Mouse (Mus musculus) Patski (cell line): ENCODE measurements around the gene Hells. TPM values are rescaled to one million over a fixed set of nuclear protein-coding genes. Genes with fewer than 3 reads are reported as not detected.
A peak's percentile ranks its signal among the peaks of the same experiment; 100 is the strongest.

Experiments used
- ATAC-seq: fragments of 100-300 bp; one replicate; pipeline ENCODE4 v1.8.0; 2021
- CTCF ChIA-PET: fragments of 350-600 bp; sonication (Branson Sonifier 250); formaldehyde crosslinking; loops from one replicate; lab custom pipeline; 2022; ENCODE audit warnings: inconsistent platforms; lab: Charles Lee
- POLR2A ChIA-PET: fragments of 350-600 bp; sonication (Branson Sonifier 250); formaldehyde crosslinking; loops from one replicate; lab custom pipeline; 2022; ENCODE audit warnings: antibody characterized with exemption, inconsistent platforms; lab: Charles Lee
- DNase-seq: peaks from one replicate; pipeline ENCODE4 v3.0.0-alpha.2; 2011; ENCODE audit warnings: low read depth, low spot score
- H3K27me3 ChIP-seq: fragments of 371-371 bp; one replicate; pipeline ENCODE4 v1.5.1; 2021
- CTCF ChIP-seq: fragments of 100-300 bp; IDR thresholded peaks from one replicate; pipeline ENCODE4 v1.5.1; 2021
- in situ Hi-C: fragments of 300-500 bp; cut with MboI; formaldehyde crosslinking; loops from 3 replicates; pipeline ENCODE4 v1.11.1; 2018; ENCODE audit warnings: low pct_unique_long_range_greater_than_20kb, mixed read lengths
- polyA plus RNA-seq: library from polyadenylated mRNA; unstranded; gene quantifications from one replicate; pipeline ENCODE4 v1.2.3, GENCODE M21; 2021

Hells gene
- polyA plus RNA-seq, 1 experiment from 2014 or later: 31.0 TPM

- DNase-seq (no peak), ATAC-seq (peak; percentile 6)
- ChIA-PET CTCF (interaction anchor here (0.6 to 1.6 kb wide), 3 partner anchors 10 to 45 kb away, joined by 3 to 4 read pairs (median 4); no protein-coding TSS in a partner anchor), POLR2A (interaction anchor here (1.0 kb wide), 1 partner anchor 25 kb away, joined by 4 read pairs; no protein-coding TSS in a partner anchor)
- H3K27me3 ChIP-seq: no peaks in the 10 kb centered on the region
- in situ Hi-C loops: loop anchor here (25.0 kb wide), 1 partner anchor 1657 kb away; the partner anchor contains the start of gene Aldh18a1
- TF ChIP-seq CTCF: no peak
Observed at GRCm38 (mm10) chr19:38930252-38930787, 395 bp upstream of the Hells start.

GRCm38 (mm10) chr19:38931566-38931890 lies 813 bp downstream of the Hells start:
- ChIA-PET POLR2A (interaction anchor here (1.0 kb wide), 2 partner anchors 23 to 24 kb away, joined by 3 to 4 read pairs; no protein-coding TSS in a partner anchor), CTCF (interaction anchor here (1.0 to 1.5 kb wide), 2 partner anchors 11 kb away, joined by 3 to 6 read pairs; no protein-coding TSS in a partner anchor)
- no peak for TF ChIP-seq CTCF
- in situ Hi-C loops: loop anchor here (25.0 kb wide), 1 partner anchor 1656 kb away; the partner anchor contains the start of gene Aldh18a1
- no peak for ATAC-seq
- DNase-seq: no peak
- no peaks in the 10 kb centered on the region for H3K27me3 ChIP-seq

- no peak for TF ChIP-seq CTCF
- ChIA-PET CTCF (no interaction called here), POLR2A (interaction anchor here (0.5 kb wide), 1 partner anchor 82 kb away, joined by 3 read pairs; no protein-coding TSS in a partner anchor)
- DNase-seq (no peak), ATAC-seq (peak; percentile 62)
- in situ Hi-C loops: loop anchor here (25.0 kb wide), 1 partner anchor 1643 kb away; the partner anchor contains the start of gene Aldh18a1
- no peaks in the 10 kb centered on the region for H3K27me3 ChIP-seq
Observed at GRCm38 (mm10) chr19:38944590-38945307, 14.0 kb downstream of the Hells start.

GRCm38 (mm10) chr19:38970741-38971140 lies 40.0 kb downstream of the Hells start:
- POLR2A ChIA-PET: no interaction called here
- DNase-seq (no peak), ATAC-seq (peak; percentile 8)
- in situ Hi-C loops: no loop called here
- no peak for TF ChIP-seq CTCF
- no peaks in the 10 kb centered on the region for H3K27me3 ChIP-seq
- CTCF ChIA-PET: interaction anchor here (1.3 kb wide), 1 partner anchor 11 kb away, joined by 5 read pairs; no protein-coding TSS in a partner anchor

GRCm38 (mm10) chr19:38972581-38972980 lies 41.9 kb downstream of the Hells start:
- no peak for TF ChIP-seq CTCF
- ATAC-seq (no peak), DNase-seq (no peak)
- in situ Hi-C loops: no loop called here
- H3K27me3 ChIP-seq: no peaks in the 10 kb centered on the region
- POLR2A ChIA-PET: no interaction called here
- CTCF ChIA-PET: no interaction called here

DNA sequence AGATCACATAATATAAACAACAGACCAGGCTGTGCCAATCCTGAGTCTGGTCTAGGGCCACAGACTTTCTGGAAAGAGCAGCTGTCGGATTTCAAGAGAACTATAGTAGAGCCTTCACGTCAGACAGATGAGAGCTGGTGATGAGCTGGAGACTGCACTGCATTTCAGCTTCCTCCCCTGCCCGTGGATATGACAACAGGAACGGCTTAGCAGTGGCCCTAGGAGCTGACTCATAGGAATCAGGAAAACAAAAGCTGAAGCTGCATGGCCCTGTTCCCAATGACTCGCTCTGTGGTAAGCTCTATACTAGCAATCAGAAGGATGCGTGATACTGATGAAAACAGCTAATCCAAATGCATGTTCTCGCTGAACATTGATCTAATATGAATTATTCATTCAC lies 43.0 kb downstream of the Hells start:
- DNase-seq (peak; percentile 37), ATAC-seq (peak; percentile 99)
- no peaks in the 10 kb centered on the region for H3K27me3 ChIP-seq
- no peak for TF ChIP-seq CTCF
- in situ Hi-C loops: no loop called here
- CTCF ChIA-PET: no interaction called here
- POLR2A ChIA-PET: no interaction called here

GRCm38 (mm10) chr19:38976269-38976668 lies 45.6 kb downstream of the Hells start:
- H3K27me3 ChIP-seq: no peaks in the 10 kb centered on the region
- POLR2A ChIA-PET: no interaction called here
- DNase-seq (no peak), ATAC-seq (no peak)
- CTCF ChIA-PET: interaction anchor here (1.6 kb wide), 1 partner anchor 16 kb away, joined by 3 read pairs; no protein-coding TSS in a partner anchor
- no peak for TF ChIP-seq CTCF
- in situ Hi-C loops: no loop called here

DNA sequence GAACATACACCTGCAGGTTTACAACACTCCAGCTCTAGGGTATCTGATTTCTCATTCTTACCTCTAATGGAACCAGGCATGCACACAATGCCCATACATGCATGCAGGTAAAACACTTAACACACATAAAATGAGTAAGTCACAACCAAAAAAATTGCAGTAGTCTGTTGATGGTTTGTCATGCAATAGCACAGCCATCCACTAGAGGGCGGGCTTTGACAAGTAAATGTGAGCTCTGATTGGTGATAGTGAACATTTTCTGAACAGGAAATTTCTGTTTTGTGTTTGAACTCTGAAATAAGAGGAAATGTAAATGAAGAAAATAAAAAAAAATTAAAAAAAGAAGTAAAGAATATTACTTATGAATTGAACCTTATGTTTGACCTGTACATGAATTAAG lies 51.3 kb downstream of the Hells start:
- CTCF ChIA-PET: interaction anchor here (0.7 to 1.2 kb wide), 3 partner anchors 11 to 1243 kb away, joined by 4 to 6 read pairs (median 5); no protein-coding TSS in a partner anchor
- TF ChIP-seq CTCF: peak; percentile 82
- in situ Hi-C loops: loop anchor here (5.0 to 10.0 kb wide), 2 partner anchors 953 to 1245 kb away; no protein-coding TSS in a partner anchor
- no peaks in the 10 kb centered on the region for H3K27me3 ChIP-seq
- DNase-seq (no peak), ATAC-seq (peak; percentile 51)
- POLR2A ChIA-PET: no interaction called here

DNA sequence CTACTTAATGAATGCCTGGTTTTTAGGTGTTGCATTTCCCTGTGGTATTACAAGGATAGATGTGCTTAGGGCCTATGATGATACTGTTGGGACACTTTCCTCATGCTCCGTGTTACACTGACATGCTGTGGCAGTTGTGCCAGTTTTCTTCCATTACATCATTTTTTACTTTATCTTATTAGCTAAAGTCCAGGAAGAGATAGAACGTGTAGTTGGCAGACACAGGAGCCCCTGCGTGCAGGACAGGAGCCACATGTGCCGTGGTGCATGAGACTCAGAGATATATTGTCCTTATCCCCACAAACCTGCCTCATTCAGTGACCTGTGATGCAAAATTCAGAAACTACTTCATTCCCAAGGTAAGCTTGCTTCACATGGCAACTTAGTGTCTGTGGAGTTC lies 67.5 kb downstream of the Hells start:
- peaks cover 13% of the 10 kb centered on the region for H3K27me3 ChIP-seq
- ChIA-PET POLR2A (interaction anchor here (0.6 kb wide), 1 partner anchor 15 kb away, joined by 3 read pairs; no protein-coding TSS in a partner anchor), CTCF (no interaction called here)
- in situ Hi-C loops: no loop called here
- no peak for TF ChIP-seq CTCF
- no peak for DNase-seq
- no peak for ATAC-seq

DNA sequence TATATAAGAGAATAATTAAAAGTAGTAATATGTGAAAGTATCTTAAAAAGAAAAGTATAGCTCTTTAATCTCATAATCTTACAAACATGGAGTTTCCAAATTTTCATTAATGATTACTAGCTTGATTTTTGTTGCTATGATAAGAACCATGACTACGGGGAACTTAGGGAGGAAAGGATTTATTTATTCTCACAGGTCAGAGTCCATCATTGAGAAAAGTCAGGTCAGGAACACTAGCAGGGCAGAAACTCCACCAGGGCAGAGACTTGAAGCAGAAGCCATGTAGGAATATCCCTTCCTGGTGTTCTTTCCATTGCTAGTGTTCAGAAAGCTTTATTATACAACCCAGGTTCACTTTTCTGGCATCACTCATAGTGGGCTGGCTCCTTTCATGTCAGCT lies 68.0 kb downstream of the Hells start:
- TF ChIP-seq CTCF: no peak
- no peak for ATAC-seq

More for the DNA sequence above, 68.0 kb downstream of the Hells start:
- peaks cover 13% of the 10 kb centered on the region for H3K27me3 ChIP-seq
- no peak for DNase-seq
- POLR2A ChIA-PET: interaction anchor here (0.6 kb wide), 1 partner anchor 16 kb away, joined by 3 read pairs; no protein-coding TSS in a partner anchor
- in situ Hi-C loops: no loop called here
- CTCF ChIA-PET: no interaction called here
